In genomic region chr15:96515620-96516019, GRCm38 (mm10) we compare ENCODE assay signal across 29 mouse cellular contexts. TPM values are rescaled to one million over a fixed set of nuclear protein-coding genes. Genes with fewer than 3 reads are reported as not detected.
DNase-seq lines count a peak whose midpoint lies in the region; ATAC-seq and TF ChIP-seq lines count a peak whose summit lies in the region.
"Had no signal": no experiment of that assay in that cellular context is flagged by ENCODE, and none has a peak within 500 bp of the region (broad histone marks: within the 10 kb centered on the region; RNA-seq: fewer than 3 reads in every experiment).

No protein-coding gene starts in this region.

- no peak overlapping the region for H3K27ac ChIP-seq in lung, embryonic 14.5 days (ENCODE audit: low read depth)
- H3K27ac ChIP-seq: hindbrain, embryonic 12.5 days; hindbrain, postnatal 0 days; intestine, embryonic 15.5 days; layer of hippocampus, adult 2 months; midbrain, embryonic 13.5 days; neural tube, embryonic 13.5 days; stomach, postnatal 0 days had no signal

- H3K27me3 ChIP-seq in lung, embryonic 14.5 days (ENCODE audit: insufficient read depth, low read length): no peaks in the 10 kb centered on the region
- H3K27me3 ChIP-seq: hindbrain, embryonic 12.5 days; intestine, embryonic 15.5 days; midbrain, embryonic 13.5 days; neural tube, embryonic 13.5 days had no signal

- no peaks in the 10 kb centered on the region for H3K36me3 ChIP-seq in lung, embryonic 14.5 days (ENCODE audit: insufficient read depth)
- H3K36me3 ChIP-seq: heart, embryonic 10.5 days; hindbrain, embryonic 12.5 days; intestine, embryonic 15.5 days; midbrain, embryonic 13.5 days; neural tube, embryonic 13.5 days had no signal

- peak; percentile 69 for DNase-seq in lung, embryonic 14.5 days
- no peak for DNase-seq in lung, postnatal 14 days
- peak; percentile 64 for DNase-seq in retina, adult 2 months (ENCODE audit: low read depth, low spot score)
- no peak for DNase-seq in retina, embryonic 14.5 days (ENCODE audit: low spot score)
- DNase-seq in thymus, postnatal 14 days: no peak
- DNase-seq in Muller cell, postnatal 12 days (ENCODE audit: inconsistent ontology term): no peak
- DNase-seq: adrenal gland, postnatal 10 days; cerebellum, adult 8-10 months; cerebellum, postnatal 25 days; gastrocnemius, postnatal 25 days; heart, postnatal 36 days; kidney, adult 2 months; kidney, postnatal 36 days; left cerebral cortex, postnatal 4 days; right cerebral cortex, postnatal 4 days; thymus, adult 18-20 months; thymus, postnatal 36 days had no signal

- peak; percentile 85 for ATAC-seq in lung, embryonic 14.5 days (ENCODE audit: insufficient read depth)
- ATAC-seq in megakaryocyte-erythroid progenitor cell, adult 5-6 weeks (replicated peaks; ENCODE audit: low FRiP score, low TSS enrichment, poor library complexity, severe bottlenecking): peak; percentile 93
- ATAC-seq: CD4-positive, CD25-positive, alpha-beta regulatory T cell, adult 4 months; forebrain, embryonic 14.5 days; hindbrain, postnatal 0 days; intestine, embryonic 15.5 days; midbrain, embryonic 13.5 days had no signal

- no peak overlapping the region for H3K4me3 ChIP-seq in lung, embryonic 14.5 days (ENCODE audit: low read depth, low read length)
- H3K4me3 ChIP-seq: heart, embryonic 10.5 days; hindbrain, embryonic 12.5 days; intestine, embryonic 15.5 days; layer of hippocampus, adult 2 months; megakaryocyte, embryonic 14.5 days; midbrain, embryonic 13.5 days; neural tube, embryonic 13.5 days had no signal

- no peaks in the 10 kb centered on the region for H3K9me3 ChIP-seq in lung, embryonic 14.5 days (ENCODE audit: low read depth, low read length)
- H3K9me3 ChIP-seq: hindbrain, embryonic 12.5 days; intestine, embryonic 15.5 days; midbrain, embryonic 13.5 days; neural tube, embryonic 13.5 days had no signal

- no peak overlapping the region for H3K4me2 ChIP-seq in lung, embryonic 14.5 days
- H3K4me2 ChIP-seq: hindbrain, embryonic 12.5 days; intestine, embryonic 15.5 days; midbrain, embryonic 13.5 days; neural tube, embryonic 13.5 days had no signal

- WGBS in lung, embryonic 14.5 days: 30% methylated on average over 2 of the region's 2 CpGs

- peaks cover 5% of the 10 kb centered on the region; the same call in 1 of the 2 replicates for H3K4me1 ChIP-seq in lung, embryonic 14.5 days (ENCODE audit: insufficient read depth)
- H3K4me1 ChIP-seq: hindbrain, embryonic 12.5 days; intestine, embryonic 15.5 days; midbrain, embryonic 13.5 days; neural tube, embryonic 13.5 days had no signal

- no peak for TF ChIP-seq CTCF in lung, embryonic 14.5 days (IDR thresholded peaks at IDR 0.05; ENCODE audit: low read depth)

- H3K9ac ChIP-seq in lung, embryonic 14.5 days: no peak overlapping the region
- H3K9ac ChIP-seq: hindbrain, embryonic 12.5 days; intestine, embryonic 15.5 days; midbrain, embryonic 13.5 days; neural tube, embryonic 13.5 days had no signal

RNA-seq across cellular contexts. Expression of gene Scaf11, which starts 55.0 kb away (rescaled TPM):
- 112 and 116 TPM in 2 replicates for polyA plus RNA-seq in lung, embryonic 14.5 days (2014; fragmentation: Nextera tagmentation; extraction: Ambion mirVana)
- total RNA-seq in megakaryocyte-erythroid progenitor cell, adult 5-6 weeks (2014; fragmentation: Nextera tagmentation): 96.8 and 113 TPM in 2 replicates
- total RNA-seq in megakaryocyte-erythroid progenitor cell, adult 5-6 weeks (2017): 138 and 165 TPM in 2 replicates

Comparison
In these comparisons a context has a peak if more than half of its experiments do, and no peak if none do; other contexts are left out.
1. DNase-seq: peak in lung, embryonic 14.5 days (single experiment) and retina, adult 2 months (single experiment); none in lung, postnatal 14 days (single experiment), retina, embryonic 14.5 days (single experiment), thymus, postnatal 14 days (single experiment) and Muller cell, postnatal 12 days (single experiment).